Mouse (Mus musculus): ENCODE results near the gene Mcm3ap.

Mcm3ap gene

GRCm38 (mm10) chr10:76468203-76469162, at the start of gene Mcm3ap, which contains the start of gene Ybey:
Gene Mcm3ap, plus strand, starts transcription at chr10:76468927.
Gene Ybey, minus strand, starts transcription at chr10:76469114.
- DNase-seq: peak; percentile 94

- DNase-seq: no peak
Observed at GRCm38 (mm10) chr10:76425674-76426073, 43.1 kb upstream of the Mcm3ap start.

- no peak for DNase-seq
Observed at GRCm38 (mm10) chr10:76433925-76434324, 34.8 kb upstream of the Mcm3ap start.

DNA sequence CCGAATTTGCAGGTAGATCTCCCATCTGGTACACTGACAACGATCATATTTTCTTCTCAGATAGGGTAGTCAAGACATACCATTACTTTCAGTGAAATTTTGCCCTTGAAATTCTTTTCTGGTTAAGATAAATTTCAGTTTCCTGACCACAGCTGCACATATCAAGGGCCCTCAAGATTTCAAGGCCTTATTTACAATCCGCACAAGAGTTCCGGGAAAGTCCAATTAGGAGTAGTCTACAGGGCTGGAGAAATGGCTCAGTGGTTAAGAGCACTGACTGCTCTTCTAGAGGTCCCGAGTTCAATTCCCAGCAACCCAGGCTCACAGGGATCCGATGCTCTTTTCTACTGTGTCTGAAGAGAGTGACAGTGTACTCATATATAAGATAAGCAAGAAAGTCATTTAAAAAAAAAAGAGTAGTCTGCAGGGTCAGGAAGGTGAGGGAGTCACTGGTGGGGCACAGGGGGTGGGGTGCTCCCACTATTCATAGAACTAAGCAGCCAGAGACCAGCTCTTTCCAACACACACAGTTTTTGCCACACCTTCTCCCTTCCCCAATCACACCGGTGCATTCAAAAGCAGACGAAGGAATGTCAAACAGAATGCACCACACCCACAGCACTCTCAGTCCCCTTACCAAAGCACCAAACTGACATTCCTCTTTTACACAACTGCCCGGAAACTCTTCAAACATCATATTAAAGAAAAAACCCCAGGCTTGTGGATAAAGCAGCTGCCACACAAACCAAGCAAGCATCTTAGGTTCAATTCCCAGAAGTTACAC, 29.4 kb upstream of the Mcm3ap start:
- DNase-seq: no peak

- no peak for DNase-seq
Observed at GRCm38 (mm10) chr10:76440281-76440680, 28.4 kb upstream of the Mcm3ap start, which contains the start of gene AC141477.1. Gene AC141477.1, minus strand, starts transcription at chr10:76440444.

DNA sequence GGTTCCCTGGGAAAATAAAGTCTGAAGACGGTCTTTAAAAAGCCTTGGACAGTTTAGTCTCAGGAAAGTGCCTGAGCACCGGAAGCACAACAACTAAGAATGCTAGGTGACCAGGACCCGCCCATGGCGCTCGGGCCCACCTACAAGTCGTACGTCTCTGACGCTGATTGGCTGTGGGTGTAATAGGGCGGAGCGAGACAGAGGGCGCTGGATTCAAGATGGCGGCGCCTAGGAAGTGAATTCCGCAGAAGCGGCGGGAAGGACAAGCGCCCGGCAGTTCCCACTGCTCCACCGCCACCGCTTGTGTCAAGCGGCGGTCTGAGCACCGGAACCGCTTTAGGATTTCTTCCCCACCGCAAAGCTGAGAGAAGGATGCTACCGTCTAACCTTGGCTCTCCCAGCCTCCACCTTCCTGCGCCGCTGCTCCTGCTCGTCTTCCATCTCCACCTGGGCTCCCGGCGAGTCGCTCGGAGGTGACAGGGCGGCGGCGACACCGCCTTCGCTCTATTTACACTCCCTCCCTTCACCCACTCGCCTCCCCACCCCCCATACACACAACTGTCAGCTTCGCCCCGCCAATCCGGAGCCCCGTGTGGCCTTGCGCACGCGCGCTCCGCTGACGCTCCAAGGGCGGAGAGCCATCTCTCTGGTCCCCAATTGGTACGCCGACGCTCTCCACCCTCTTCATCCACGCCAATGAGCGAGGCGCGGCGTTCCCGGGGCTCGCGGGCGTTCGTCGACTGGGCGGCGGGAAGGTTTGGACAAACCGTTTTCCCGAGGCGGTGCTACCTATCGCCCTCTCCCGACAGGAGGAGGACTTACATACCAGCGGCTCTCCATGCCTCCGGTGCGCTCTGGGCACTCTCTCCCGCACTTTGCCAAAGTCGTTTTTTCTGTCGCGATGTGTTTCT, 26.3 kb upstream of the Mcm3ap start, which contains the start of gene Pcnt:
TSS of gene Pcnt (minus strand) at position 609 of the 911 bp plus-strand sequence.
- DNase-seq: peak; percentile 99

DNA sequence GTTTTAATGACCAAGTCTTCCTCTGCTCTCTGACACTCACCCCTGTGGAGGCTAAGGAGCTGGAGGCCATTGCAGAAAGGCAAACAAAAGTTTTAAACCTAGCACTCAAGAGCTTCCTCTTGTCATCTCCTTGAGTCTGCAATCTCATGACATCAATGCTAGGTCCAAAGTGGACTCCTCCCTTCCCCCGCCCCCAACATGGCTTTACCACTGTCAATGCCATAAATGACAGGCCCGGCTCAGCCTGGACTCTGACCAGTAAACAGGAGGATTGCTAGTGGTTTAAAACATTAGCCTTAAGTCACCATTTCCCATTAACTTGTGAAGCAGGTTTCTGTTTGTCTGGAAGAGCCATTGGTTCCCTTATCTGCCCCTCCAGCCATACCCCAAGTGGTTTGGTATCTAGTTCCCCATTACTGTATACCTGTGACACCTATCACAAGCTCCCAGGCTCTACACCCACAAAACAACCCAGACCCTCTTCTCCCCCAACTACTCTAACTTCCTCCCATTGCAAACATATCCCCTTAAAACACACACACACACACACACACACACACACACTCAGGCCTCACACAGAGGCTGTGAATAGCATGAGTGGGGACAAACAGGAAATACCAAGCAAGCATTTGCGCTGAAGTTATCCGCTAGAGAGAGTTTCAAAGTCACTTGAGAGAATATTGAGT, 22.6 kb upstream of the Mcm3ap start:
- DNase-seq: no peak

DNA sequence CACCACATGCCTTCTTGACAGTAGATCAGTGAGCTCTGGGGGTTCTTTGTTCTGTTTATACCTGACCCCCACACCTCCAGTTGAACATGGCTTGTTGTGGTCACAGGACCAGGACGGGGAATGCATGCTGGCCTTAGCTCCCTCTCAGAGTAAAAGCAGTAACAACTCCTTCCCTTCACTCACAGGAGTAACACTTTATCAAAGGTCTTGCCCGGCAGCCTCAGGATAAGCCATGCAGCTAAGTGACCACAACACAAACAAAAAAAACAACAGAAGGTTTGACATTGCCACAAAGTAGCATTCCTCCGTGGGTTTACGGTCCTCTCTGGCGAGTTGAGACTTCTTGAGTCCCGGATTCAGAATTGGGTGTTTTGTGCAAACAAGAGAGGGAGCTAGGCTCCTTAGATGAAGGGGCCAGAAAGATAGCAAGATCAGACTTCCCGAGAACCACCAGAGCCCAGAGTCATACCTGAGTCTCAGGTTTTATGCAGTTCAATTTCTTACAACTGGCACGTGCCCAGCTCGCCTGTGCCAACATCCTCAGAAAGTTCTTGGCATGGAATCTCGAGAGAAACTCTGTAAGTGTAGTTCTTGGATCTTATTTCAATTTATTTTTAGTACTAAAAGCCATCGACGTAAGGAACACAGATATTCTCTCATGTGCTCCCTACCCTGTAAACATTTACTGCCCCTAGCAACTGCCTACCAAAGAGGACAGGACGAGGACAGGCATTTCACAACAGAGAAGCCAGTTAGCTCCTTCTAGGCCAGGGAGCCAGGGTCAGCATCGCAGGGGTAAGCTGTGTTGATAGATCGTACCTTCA, 21.1 kb upstream of the Mcm3ap start:
- DNase-seq: no peak

- no peak for DNase-seq
Observed at GRCm38 (mm10) chr10:76448851-76449250, 19.9 kb upstream of the Mcm3ap start, which contains the start of gene 2610028H24Rik. Gene 2610028H24Rik, plus strand, starts transcription at chr10:76449081.

GRCm38 (mm10) chr10:76455289-76455688, 13.4 kb upstream of the Mcm3ap start:
- peak; percentile 76 to 81 for DNase-seq

DNA sequence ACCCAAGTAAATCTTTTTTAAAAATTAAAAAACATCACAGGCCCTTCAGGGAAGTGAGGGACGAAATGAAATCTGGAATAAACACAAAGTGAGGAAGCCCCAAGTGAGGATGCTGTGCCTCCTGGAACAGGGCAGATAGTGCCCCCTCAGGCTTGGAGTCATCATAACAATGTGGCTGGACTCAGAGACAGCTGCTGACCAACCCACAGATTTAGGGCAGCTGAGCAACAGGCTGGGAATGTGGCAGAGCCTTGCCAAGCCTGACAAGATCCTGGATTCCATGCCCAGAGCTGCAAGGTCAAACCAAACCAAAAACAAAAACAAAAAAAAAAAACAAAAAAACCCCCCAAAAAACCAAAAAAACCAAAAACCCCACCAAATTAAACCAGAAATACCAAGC, 7.5 kb upstream of the Mcm3ap start:
- DNase-seq: no peak

- DNase-seq: no peak
Observed at GRCm38 (mm10) chr10:76462312-76462711, 6.4 kb upstream of the Mcm3ap start.

- DNase-seq: no peak
Observed at GRCm38 (mm10) chr10:76462721-76463120, 6.0 kb upstream of the Mcm3ap start.

DNA sequence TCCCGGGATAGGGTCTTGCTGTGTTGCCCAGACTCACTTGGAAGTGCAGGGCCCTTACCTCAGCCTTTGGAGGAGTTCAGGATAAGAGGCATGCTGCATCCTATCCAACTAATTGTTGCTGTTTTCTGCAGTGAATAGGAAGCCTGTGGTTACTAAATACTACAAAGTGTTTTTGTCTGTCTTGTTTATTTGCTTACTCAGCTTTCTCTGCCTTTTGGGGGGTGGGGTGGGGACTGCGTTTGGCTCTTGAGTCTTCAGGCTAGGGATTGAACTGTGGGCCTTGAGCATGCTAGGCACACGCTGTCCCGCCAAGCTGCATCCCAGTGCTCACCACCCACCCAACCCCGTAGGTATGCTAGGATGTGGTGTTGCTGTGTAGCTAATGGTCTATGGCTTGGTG, 5.0 kb downstream of the Mcm3ap start:
- DNase-seq: no peak

GRCm38 (mm10) chr10:76480851-76481250, 12.1 kb downstream of the Mcm3ap start:
- no peak for DNase-seq

- DNase-seq: no peak
Observed at GRCm38 (mm10) chr10:76481480-76481879, 12.8 kb downstream of the Mcm3ap start.

GRCm38 (mm10) chr10:76486302-76486701, 17.6 kb downstream of the Mcm3ap start:
- DNase-seq: no peak

- no peak for DNase-seq
Observed at GRCm38 (mm10) chr10:76488265-76488664, 19.5 kb downstream of the Mcm3ap start.

DNA sequence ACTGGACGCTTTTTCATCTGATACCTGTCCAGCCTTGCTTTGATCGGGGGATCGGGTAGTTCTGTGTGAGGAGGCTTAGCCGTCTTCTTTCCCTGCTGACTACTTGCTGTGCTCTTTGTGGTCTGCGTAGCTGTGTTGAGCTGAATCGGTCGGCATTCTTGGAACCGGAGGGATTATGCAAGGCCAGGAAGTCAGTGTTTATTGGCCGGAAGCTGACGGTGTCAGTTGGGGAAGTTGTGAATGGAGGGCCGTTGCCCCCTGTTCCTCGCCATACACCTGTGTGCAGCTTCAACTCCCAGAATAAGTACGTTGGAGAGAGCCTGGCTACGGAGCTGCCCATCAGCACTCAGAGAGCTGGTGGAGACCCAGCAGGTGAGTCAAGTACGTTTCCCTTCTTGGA, 20.5 kb downstream of the Mcm3ap start:
- DNase-seq: no peak

DNA sequence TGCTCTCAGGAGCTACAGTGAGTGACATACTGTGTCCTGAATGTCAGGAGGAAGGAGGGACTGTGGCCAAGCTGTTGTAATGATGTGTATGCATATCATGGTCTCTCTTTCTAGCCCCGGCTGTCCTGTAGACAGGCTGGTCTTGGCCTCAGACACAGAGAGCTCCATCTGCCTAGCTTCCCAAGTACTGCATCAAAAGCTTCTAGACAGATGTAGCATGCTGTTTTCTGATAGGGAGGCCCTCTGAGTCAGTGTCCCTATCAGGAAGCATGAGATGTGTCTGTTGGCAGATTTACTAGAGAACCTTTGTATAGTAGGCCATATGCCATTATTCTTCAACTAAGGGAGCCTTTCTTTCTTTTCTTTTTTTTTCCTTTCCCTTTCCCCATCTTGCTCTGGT, 24.8 kb downstream of the Mcm3ap start:
- no peak for DNase-seq

DNA sequence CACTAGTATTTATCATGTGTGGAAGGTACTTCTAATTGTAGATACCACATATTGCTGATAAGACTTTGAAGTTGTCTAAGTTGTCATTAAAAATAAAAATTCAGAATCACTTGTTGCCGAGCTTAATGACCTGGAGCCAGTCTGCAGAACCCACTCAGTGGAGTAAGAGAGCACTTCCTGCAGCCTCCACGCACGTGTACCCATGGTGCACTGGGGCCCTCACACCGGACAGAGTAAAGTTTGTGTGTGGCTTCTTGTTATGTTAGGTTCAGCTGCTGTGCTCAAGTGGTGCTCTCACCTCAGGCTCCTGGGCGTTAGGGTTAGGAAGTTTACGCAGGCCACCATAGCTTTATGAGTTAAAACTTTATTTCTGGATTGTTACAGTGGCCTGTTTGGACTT, 26.8 kb downstream of the Mcm3ap start:
- no peak for DNase-seq
